In the genomic region with DNA sequence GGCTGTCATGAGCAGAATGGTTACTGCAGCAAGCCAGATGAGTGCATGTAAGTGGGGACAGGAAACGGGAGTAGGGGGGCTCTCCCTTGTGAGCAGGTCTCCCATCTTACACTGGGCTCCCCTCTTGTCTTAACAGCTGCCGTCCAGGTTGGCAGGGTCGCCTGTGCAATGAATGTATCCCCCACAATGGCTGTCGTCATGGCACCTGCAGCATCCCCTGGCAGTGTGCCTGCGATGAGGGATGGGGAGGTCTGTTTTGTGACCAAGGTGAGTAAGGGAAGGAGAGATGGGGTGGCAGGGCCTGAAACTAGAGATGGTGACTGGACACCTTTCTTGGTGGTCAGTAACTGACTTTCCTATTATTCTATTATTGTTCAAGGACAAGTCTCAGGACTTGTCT, we compare ENCODE assay signal across 12 mouse cellular contexts. TPM values are rescaled to one million over a fixed set of nuclear protein-coding genes. Genes with fewer than 3 reads are reported as not detected.
DNase-seq lines count a peak whose midpoint lies in the region; ATAC-seq and TF ChIP-seq lines count a peak whose summit lies in the region.
"Had no signal": no experiment of that assay in that cellular context is flagged by ENCODE, and none has a peak within 500 bp of the region (broad histone marks: within the 10 kb centered on the region; RNA-seq: fewer than 3 reads in every experiment).

No protein-coding gene starts in this region.

- TF ChIP-seq EP300 in heart, adult 2 months (IDR thresholded peaks at IDR 0.05; ENCODE audit: insufficient read depth, low read depth, low read length), result no peak
- TF ChIP-seq EP300 in liver, postnatal 0 days (IDR thresholded peaks at IDR 0.05; ENCODE audit: low read depth), result no peak

- WGBS in heart, adult 2 months, result 37% methylated on average over 5 of the region's 5 CpGs
- 40% methylated on average over 5 of the region's 5 CpGs for WGBS in embryonic facial prominence, embryonic 10.5 days
- 44% methylated on average over 5 of the region's 5 CpGs for WGBS in hindbrain, embryonic 10.5 days
- 46% methylated on average over 5 of the region's 5 CpGs for whole genome bisulfite sequencing in liver, postnatal 0 days (ENCODE audit: insufficient replicate concordance)

- TF ChIP-seq CTCF in heart, adult 2 months (IDR thresholded peaks at IDR 0.05), result no peak
- TF ChIP-seq CTCF in liver, postnatal 0 days (IDR thresholded peaks at IDR 0.05; ENCODE audit: low read depth), result no peak

- no peak for TF ChIP-seq POLR2A in heart, adult 2 months (IDR thresholded peaks at IDR 0.05; ENCODE audit: insufficient read depth, low read depth, low read length)

- peaks cover 7% of the 10 kb centered on the region for H3K4me1 ChIP-seq in heart, adult 2 months (ENCODE audit: control insufficient read depth, insufficient read depth, low read length)
- H3K4me1 ChIP-seq in embryonic facial prominence, embryonic 10.5 days, result peaks cover 39% of the 10 kb centered on the region
- H3K4me1 ChIP-seq in hindbrain, embryonic 10.5 days (replicated peaks), result peaks cover 49% of the 10 kb centered on the region
- H3K4me1 ChIP-seq in liver, postnatal 0 days (ENCODE audit: insufficient read depth), result peaks cover 29% of the 10 kb centered on the region

- H3K4me2 ChIP-seq in liver, postnatal 0 days (ENCODE audit: low read depth, low read length), result peak overlapping the region; percentile 23

- no peak for ATAC-seq in liver, postnatal 0 days

- intact Hi-C loops in heart, adult 2 months (cut with DNase I), result no loop called here
- intact Hi-C loops in heart, postnatal 14 days (cut with DNase I), result no loop called here
- intact Hi-C loops in left cerebral cortex, postnatal 25 days (cut with DNase I), result no loop called here

- H3K27ac ChIP-seq in heart, adult 2 months, result peak overlapping the region; percentile 94
- no peak overlapping the region for H3K27ac ChIP-seq in embryonic facial prominence, embryonic 10.5 days (replicated peaks)
- H3K27ac ChIP-seq in hindbrain, embryonic 10.5 days, result no peak overlapping the region
- no peak overlapping the region for H3K27ac ChIP-seq in liver, postnatal 0 days (ENCODE audit: low read depth)
- H3K27ac ChIP-seq: liver, embryonic 14.5 days had no signal

- H3K27me3 ChIP-seq in heart, adult 2 months (ENCODE audit: control insufficient read depth, insufficient read depth, low read length), result peaks cover 4% of the 10 kb centered on the region; the same call in 1 of the 2 replicates
- peaks cover 96% of the 10 kb centered on the region for H3K27me3 ChIP-seq in embryonic facial prominence, embryonic 10.5 days (replicated peaks; ENCODE audit: low read depth, poor library complexity, severe bottlenecking)
- H3K27me3 ChIP-seq in hindbrain, embryonic 10.5 days (ENCODE audit: insufficient read depth, poor library complexity, severe bottlenecking), result peaks cover 98% of the 10 kb centered on the region
- H3K27me3 ChIP-seq in liver, postnatal 0 days (ENCODE audit: insufficient read depth, low read length), result peaks cover 61% of the 10 kb centered on the region

- no peak for DNase-seq in heart, adult 2 months
- no peak for DNase-seq in heart, postnatal 14 days
- no peak for DNase-seq in embryonic facial prominence, embryonic 10.5 days (ENCODE audit: low spot score)
- DNase-seq in hindbrain, embryonic 10.5 days (ENCODE audit: low spot score), result no peak
- DNase-seq in liver, postnatal 0 days, result no peak
- DNase-seq in left cerebral cortex, postnatal 25 days (ENCODE audit: low spot score in 2 of 2), result no peak
- no peak for DNase-seq in right cerebral cortex, adult 2 months (ENCODE audit: low spot score in 2 of 2)
- no peak for DNase-seq in spleen, postnatal 14 days (ENCODE audit: low spot score in 2 of 2)
- DNase-seq: embryo, embryonic 11 days; thymus, postnatal 14 days had no signal

- peaks cover 2% of the 10 kb centered on the region; the same call in 1 of the 2 replicates for H3K79me2 ChIP-seq in heart, adult 2 months (replicated peaks; ENCODE audit: control insufficient read depth, insufficient read depth, low read length)

- no peaks in the 10 kb centered on the region for H3K9me3 ChIP-seq in embryonic facial prominence, embryonic 10.5 days
- H3K9me3 ChIP-seq in hindbrain, embryonic 10.5 days, result no peaks in the 10 kb centered on the region
- H3K9me3 ChIP-seq in liver, postnatal 0 days (ENCODE audit: low read length), result no peaks in the 10 kb centered on the region

- peak overlapping the region; percentile 81 for H3K4me3 ChIP-seq in heart, adult 2 months
- H3K4me3 ChIP-seq in embryonic facial prominence, embryonic 10.5 days, result peak overlapping the region; percentile 61; the same call in 1 of the 2 replicates
- H3K4me3 ChIP-seq in hindbrain, embryonic 10.5 days, result peak overlapping the region; percentile 55
- H3K4me3 ChIP-seq in liver, postnatal 0 days (ENCODE audit: low read depth, low read length), result peak overlapping the region; percentile 1; the same call in 1 of the 2 replicates

- H3K36me3 ChIP-seq in heart, adult 2 months (ENCODE audit: control insufficient read depth, insufficient read depth, low read length), result peaks cover 4% of the 10 kb centered on the region; the same call in 1 of the 2 replicates
- no peaks in the 10 kb centered on the region for H3K36me3 ChIP-seq in embryonic facial prominence, embryonic 10.5 days (replicated peaks)
- H3K36me3 ChIP-seq in hindbrain, embryonic 10.5 days, result no peaks in the 10 kb centered on the region
- no peaks in the 10 kb centered on the region for H3K36me3 ChIP-seq in liver, postnatal 0 days (replicated peaks; ENCODE audit: insufficient read depth, low read length)

- peak overlapping the region; percentile 32 for H3K9ac ChIP-seq in heart, adult 2 months (ENCODE audit: low read depth, low read length)
- no peak overlapping the region for H3K9ac ChIP-seq in liver, postnatal 0 days (replicated peaks)
- H3K9ac ChIP-seq: liver, embryonic 14.5 days had no signal

RNA-seq across cellular contexts. Expression of gene Dll4, which starts 3.0 kb away (rescaled TPM):
- 10 to 100 TPM; 13.7 to 15.8 TPM for total RNA-seq in heart, adult 2 months (2021)
- 22.0 and 35.8 TPM in 2 replicates for polyA plus RNA-seq in heart, adult 2 months (2012; rRNA removed)
- 10 to 100 TPM; 19.5 to 22.3 TPM for total RNA-seq in heart, postnatal 14 days (2021)
- polyA plus RNA-seq in embryonic facial prominence, embryonic 10.5 days (2016; fragmentation: Nextera tagmentation; extraction: Ambion mirVana), result 4.4 and 4.6 TPM in 2 replicates
- 4.7 and 5.8 TPM in 2 replicates for polyA plus RNA-seq in hindbrain, embryonic 10.5 days (2016; fragmentation: Nextera tagmentation; extraction: Ambion mirVana)
- polyA plus RNA-seq in liver, postnatal 0 days (2015; fragmentation: Nextera tagmentation; extraction: Ambion mirVana), result 1.8 and 1.9 TPM in 2 replicates
- total RNA-seq in left cerebral cortex, postnatal 25 days (2021), result 1 to 10 TPM; 2.3 to 4.0 TPM
- total RNA-seq: granulocyte monocyte progenitor cell, adult 5-6 weeks had no signal

RNA-seq across cellular contexts. Expression of gene Chac1, which starts 22.5 kb away (rescaled TPM):
- 10 to 100 TPM in 1 of 2 experiments, 1 to 10 TPM in 1; 5.6 to 13.7 TPM for total RNA-seq in heart, adult 2 months (2021)
- 6.2 and 8.1 TPM in 2 replicates for polyA plus RNA-seq in heart, adult 2 months (2012; rRNA removed)
- 10 to 100 TPM; 12.8 to 13.0 TPM for total RNA-seq in heart, postnatal 14 days (2021)
- 0.90 and 1.1 TPM in 2 replicates for polyA plus RNA-seq in embryonic facial prominence, embryonic 10.5 days (2016; fragmentation: Nextera tagmentation; extraction: Ambion mirVana)
- polyA plus RNA-seq in hindbrain, embryonic 10.5 days (2016; fragmentation: Nextera tagmentation; extraction: Ambion mirVana), result 0.67 and 0.81 TPM in 2 replicates
- polyA plus RNA-seq in liver, postnatal 0 days (2015; fragmentation: Nextera tagmentation; extraction: Ambion mirVana), result 0.35 and 0.36 TPM in 2 replicates
- 1 to 10 TPM; 9.6 to 9.8 TPM for total RNA-seq in left cerebral cortex, postnatal 25 days (2021)
- total RNA-seq: granulocyte monocyte progenitor cell, adult 5-6 weeks had no signal

RNA-seq across cellular contexts. Expression of gene Vps18, which starts 40.0 kb away (rescaled TPM):
- total RNA-seq in heart, adult 2 months (2021), result 10 to 100 TPM; 12.2 TPM
- polyA plus RNA-seq in heart, adult 2 months (2012; rRNA removed), result 10.2 and 12.6 TPM in 2 replicates
- 10 to 100 TPM; 12.8 to 13.3 TPM for total RNA-seq in heart, postnatal 14 days (2021)
- polyA plus RNA-seq in embryonic facial prominence, embryonic 10.5 days (2016; fragmentation: Nextera tagmentation; extraction: Ambion mirVana), result 23.1 and 25.1 TPM in 2 replicates
- polyA plus RNA-seq in hindbrain, embryonic 10.5 days (2016; fragmentation: Nextera tagmentation; extraction: Ambion mirVana), result 23.1 and 26.7 TPM in 2 replicates
- 4.7 TPM in 2 replicates for polyA plus RNA-seq in liver, postnatal 0 days (2015; fragmentation: Nextera tagmentation; extraction: Ambion mirVana)
- total RNA-seq in left cerebral cortex, postnatal 25 days (2021), result 10 to 100 TPM; 48.4 to 48.9 TPM

RNA-seq across cellular contexts. Expression of gene Rhov, which starts 57.5 kb away (rescaled TPM):
- not detected for total RNA-seq in heart, adult 2 months (2021)
- polyA plus RNA-seq in heart, adult 2 months (2012; rRNA removed), result 0.12 TPM in 1 of 2 replicates, not detected in the other
- total RNA-seq in heart, postnatal 14 days (2021), result not detected
- polyA plus RNA-seq in embryonic facial prominence, embryonic 10.5 days (2016; fragmentation: Nextera tagmentation; extraction: Ambion mirVana), result 0.74 and 2.5 TPM in 2 replicates
- polyA plus RNA-seq in hindbrain, embryonic 10.5 days (2016; fragmentation: Nextera tagmentation; extraction: Ambion mirVana), result 1.2 and 3.8 TPM in 2 replicates
- not detected in 2 replicates for polyA plus RNA-seq in liver, postnatal 0 days (2015; fragmentation: Nextera tagmentation; extraction: Ambion mirVana)
- 1 to 10 TPM; 7.9 to 9.0 TPM for total RNA-seq in left cerebral cortex, postnatal 25 days (2021)

Comparison
In these comparisons a context has a peak if more than half of its experiments do, and no peak if none do; other contexts are left out.
1. H3K4me3 ChIP-seq: peak in every context shown above with its lines; median percentile 81 in heart, adult 2 months; 61 in embryonic facial prominence, embryonic 10.5 days; 55 in hindbrain, embryonic 10.5 days; 1 in liver, postnatal 0 days.